ENCODE assay signal across 21 mouse cellular contexts in genomic region chr4:108902886-108903285, GRCm38 (mm10). TPM values are rescaled to one million over a fixed set of nuclear protein-coding genes. Genes with fewer than 3 reads are reported as not detected.
DNase-seq lines count a peak whose midpoint lies in the region; ATAC-seq lines count a peak whose summit lies in the region.
"Had no signal": no experiment of that assay in that cellular context is flagged by ENCODE, and none has a peak within 500 bp of the region (broad histone marks: within the 10 kb centered on the region; RNA-seq: fewer than 3 reads in every experiment).

No protein-coding gene starts in this region.

- H3K4me3 ChIP-seq in hindbrain, embryonic 16.5 days (ENCODE audit: low read length): no peak overlapping the region
- H3K4me3 ChIP-seq in hindbrain, embryonic 14.5 days (replicated peaks; ENCODE audit: low read length): no peak overlapping the region
- H3K4me3 ChIP-seq: embryonic facial prominence, embryonic 12.5 days; forebrain, embryonic 13.5 days; forebrain, embryonic 15.5 days had no signal

- 95% methylated on average over 9 of the region's 9 CpGs for WGBS in hindbrain, embryonic 16.5 days
- 97% methylated on average over 9 of the region's 9 CpGs for WGBS in hindbrain, embryonic 14.5 days

- no peak overlapping the region for H3K9ac ChIP-seq in hindbrain, embryonic 16.5 days (ENCODE audit: low read depth, low read length)
- H3K9ac ChIP-seq in hindbrain, embryonic 14.5 days: no peak overlapping the region
- H3K9ac ChIP-seq: embryonic facial prominence, embryonic 12.5 days; forebrain, embryonic 13.5 days; forebrain, embryonic 15.5 days; forebrain, postnatal 0 days had no signal

- no peak for ATAC-seq in hindbrain, embryonic 16.5 days
- no peak for ATAC-seq in hindbrain, embryonic 14.5 days (ENCODE audit: low FRiP score)
- ATAC-seq: activated CD4-positive, CD25-positive, alpha-beta regulatory T cell, adult 4 months; forebrain, embryonic 13.5 days; forebrain, embryonic 15.5 days; forebrain, postnatal 0 days; Patski had no signal

- no peaks in the 10 kb centered on the region for H3K4me1 ChIP-seq in hindbrain, embryonic 16.5 days (ENCODE audit: control insufficient read depth, insufficient read depth, low read depth, low read length)
- 0 out of 2 replicates have a peak, but pooled peaks cover 6% of the 10 kb centered on the region for H3K4me1 ChIP-seq in hindbrain, embryonic 14.5 days (replicated peaks; ENCODE audit: control insufficient read depth, insufficient read depth, low read length)
- H3K4me1 ChIP-seq: embryonic facial prominence, embryonic 12.5 days had no signal

- H3K27ac ChIP-seq in hindbrain, embryonic 16.5 days (ENCODE audit: low read depth, low read length): no peak overlapping the region
- H3K27ac ChIP-seq in hindbrain, embryonic 14.5 days: no peak overlapping the region
- H3K27ac ChIP-seq: embryonic facial prominence, embryonic 12.5 days; forebrain, embryonic 13.5 days; forebrain, embryonic 15.5 days had no signal

- H3K9me3 ChIP-seq in hindbrain, embryonic 16.5 days (ENCODE audit: control insufficient read depth, low read length): no peaks in the 10 kb centered on the region
- H3K9me3 ChIP-seq in hindbrain, embryonic 14.5 days (ENCODE audit: control insufficient read depth, low read length): no peaks in the 10 kb centered on the region
- H3K9me3 ChIP-seq: embryonic facial prominence, embryonic 12.5 days; forebrain, embryonic 13.5 days; forebrain, embryonic 15.5 days; G1E had no signal

- no peaks in the 10 kb centered on the region for H3K36me3 ChIP-seq in hindbrain, embryonic 16.5 days (ENCODE audit: control insufficient read depth, insufficient read depth, low read length)
- H3K36me3 ChIP-seq in hindbrain, embryonic 14.5 days (replicated peaks; ENCODE audit: control insufficient read depth, insufficient read depth): no peaks in the 10 kb centered on the region
- H3K36me3 ChIP-seq: embryonic facial prominence, embryonic 12.5 days; forebrain, embryonic 15.5 days; G1E had no signal

- H3K27me3 ChIP-seq in hindbrain, embryonic 16.5 days (replicated peaks; ENCODE audit: control insufficient read depth, insufficient read depth, low read length): no peaks in the 10 kb centered on the region
- no peaks in the 10 kb centered on the region for H3K27me3 ChIP-seq in hindbrain, embryonic 14.5 days (ENCODE audit: control insufficient read depth, insufficient read depth, low read length)
- H3K27me3 ChIP-seq: embryonic facial prominence, embryonic 12.5 days; forebrain, embryonic 13.5 days; forebrain, embryonic 15.5 days; Patski had no signal

- H3K4me2 ChIP-seq in hindbrain, embryonic 16.5 days (ENCODE audit: low read length): no peak overlapping the region
- no peak overlapping the region for H3K4me2 ChIP-seq in hindbrain, embryonic 14.5 days (replicated peaks)
- H3K4me2 ChIP-seq: embryonic facial prominence, embryonic 12.5 days; forebrain, embryonic 13.5 days; forebrain, embryonic 15.5 days had no signal

- DNase-seq in ES-CJ7 (ENCODE audit: low read depth, low spot score) (peak; percentile 89), R1 (ENCODE audit: low read depth, low spot score) (peak; percentile 93)
- DNase-seq in cerebellum, adult 11-12 months: no peak
- no peak for DNase-seq in hindbrain, embryonic 14.5 days (ENCODE audit: low spot score)
- DNase-seq: adrenal gland, adult 8-10 months; adrenal gland, postnatal 14 days; adrenal gland, postnatal 36 days; cerebellum, adult 18-20 months; cerebellum, adult 8-10 months; cerebellum, adult 9-11 months; cerebellum, postnatal 14 days; cerebellum, postnatal 36 days; embryo, embryonic 11 days; forebrain, postnatal 0 days had no signal

RNA-seq across cellular contexts. Expression of gene Rab3b, which starts 24.0 kb away (rescaled TPM):
- 217 and 249 TPM in 2 replicates for polyA plus RNA-seq in hindbrain, embryonic 16.5 days (2015; fragmentation: Nextera tagmentation; extraction: Ambion mirVana)
- polyA plus RNA-seq in hindbrain, embryonic 14.5 days (2014; fragmentation: Nextera tagmentation; extraction: Ambion mirVana): 187 and 200 TPM in 2 replicates
- polyA plus RNA-seq: activated CD4-positive, CD25-positive, alpha-beta regulatory T cell, adult 4 months had no signal

RNA-seq across cellular contexts. Expression of gene A730015C16Rik, which starts 54.5 kb away (rescaled TPM):
- polyA plus RNA-seq in hindbrain, embryonic 16.5 days (2015; fragmentation: Nextera tagmentation; extraction: Ambion mirVana): 0.66 and 1.0 TPM in 2 replicates
- polyA plus RNA-seq in hindbrain, embryonic 14.5 days (2014; fragmentation: Nextera tagmentation; extraction: Ambion mirVana): 0.87 and 1.2 TPM in 2 replicates
- polyA plus RNA-seq: G1E had no signal

RNA-seq across cellular contexts. Expression of gene Kti12, which starts 55.3 kb away (rescaled TPM):
- polyA plus RNA-seq in hindbrain, embryonic 16.5 days (2015; fragmentation: Nextera tagmentation; extraction: Ambion mirVana): 26.1 and 27.7 TPM in 2 replicates
- 25.5 and 25.9 TPM in 2 replicates for polyA plus RNA-seq in hindbrain, embryonic 14.5 days (2014; fragmentation: Nextera tagmentation; extraction: Ambion mirVana)

Comparison
In these comparisons a context has a peak if more than half of its experiments do, and no peak if none do; other contexts are left out.
1. DNase-seq: peak in ES-CJ7 (single experiment) and R1 (single experiment); none in cerebellum, adult 11-12 months (single experiment) and hindbrain, embryonic 14.5 days (single experiment).